ENCODE assay signal across 8 mouse cellular contexts in the genomic region with DNA sequence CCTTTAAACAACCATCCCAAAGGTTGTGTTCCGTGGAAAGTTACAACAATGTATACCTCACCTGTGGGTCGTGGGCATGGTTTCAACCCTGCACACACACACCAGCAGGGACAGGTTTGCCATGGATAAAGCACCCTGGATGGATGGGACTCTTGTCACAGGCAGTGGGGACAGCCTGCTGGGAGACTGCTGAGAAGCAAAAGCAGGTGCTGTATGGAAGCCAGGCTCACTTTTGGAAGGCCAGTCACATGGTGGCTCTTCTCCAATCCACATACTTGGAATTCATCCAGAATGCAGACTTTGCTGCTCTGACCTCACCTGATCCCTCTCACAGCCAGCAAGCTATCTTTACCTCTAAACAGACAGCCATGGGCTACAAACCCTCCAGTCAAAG.
DNase-seq lines count a peak whose midpoint lies in the region; ATAC-seq and TF ChIP-seq lines count a peak whose summit lies in the region.

No protein-coding gene starts in this region.

- ATAC-seq in heart, embryonic 12.5 days (ENCODE audit: insufficient number of reproducible peaks, low FRiP score): no peak
- ATAC-seq in embryonic facial prominence, embryonic 14.5 days (ENCODE audit: low read depth): peak; percentile 76
- ATAC-seq in hindbrain, postnatal 0 days: peak; percentile 71

- DNase-seq in heart, adult 18-20 months: peak; percentile 67 to 74
- DNase-seq in embryonic facial prominence, embryonic 14.5 days (ENCODE audit: low spot score): peak; percentile 50
- peak; percentile 43 for DNase-seq in hindbrain, postnatal 0 days (ENCODE audit: low spot score)
- DNase-seq in mesoderm, embryonic 11.5 days (ENCODE audit: low read depth, low spot score): peak; percentile 30
- no peak for DNase-seq in layer of hippocampus, adult 9-11 months
- no peak for DNase-seq in thymus, adult 2 months
- no peak for DNase-seq in gastrocnemius, postnatal 10 days

- 0 out of 2 replicates have a peak, but pooled peaks cover 3% of the 10 kb centered on the region for H3K27me3 ChIP-seq in heart, embryonic 12.5 days (replicated peaks)
- H3K27me3 ChIP-seq in embryonic facial prominence, embryonic 14.5 days (replicated peaks; ENCODE audit: control insufficient read depth, insufficient read depth, low read length): no peaks in the 10 kb centered on the region
- no peaks in the 10 kb centered on the region for H3K27me3 ChIP-seq in hindbrain, postnatal 0 days (ENCODE audit: insufficient read depth, low read length)
- no peaks in the 10 kb centered on the region for H3K27me3 ChIP-seq in thymus, adult 2 months (ENCODE audit: control insufficient read depth, insufficient read depth, low read length)

- no peak for TF ChIP-seq CTCF in hindbrain, postnatal 0 days (IDR thresholded peaks at IDR 0.05; ENCODE audit: low read depth)
- TF ChIP-seq CTCF in thymus, adult 2 months (IDR thresholded peaks at IDR 0.05; ENCODE audit: borderline replicate concordance, control insufficient read depth, extremely low read depth, insufficient read depth, low read length, poor library complexity): no peak

- H3K4me1 ChIP-seq in heart, embryonic 12.5 days (replicated peaks): peaks cover 9% of the 10 kb centered on the region
- H3K4me1 ChIP-seq in embryonic facial prominence, embryonic 14.5 days (ENCODE audit: control insufficient read depth, insufficient read depth, low read length): peaks cover 10% of the 10 kb centered on the region; the same call in 1 of the 2 replicates
- H3K4me1 ChIP-seq in hindbrain, postnatal 0 days (ENCODE audit: insufficient read depth, low read length): peaks cover 4% of the 10 kb centered on the region; the same call in 1 of the 2 replicates
- peaks cover 10% of the 10 kb centered on the region for H3K4me1 ChIP-seq in thymus, adult 2 months (replicated peaks; ENCODE audit: control insufficient read depth, insufficient read depth, low read length)

- no peak overlapping the region for H3K4me2 ChIP-seq in heart, embryonic 12.5 days
- H3K4me2 ChIP-seq in embryonic facial prominence, embryonic 14.5 days (ENCODE audit: low read depth, low read length): no peak overlapping the region
- no peak overlapping the region for H3K4me2 ChIP-seq in hindbrain, postnatal 0 days (ENCODE audit: low read depth, low read length)

- no peaks in the 10 kb centered on the region for H3K9me3 ChIP-seq in heart, embryonic 12.5 days (replicated peaks)
- no peaks in the 10 kb centered on the region for H3K9me3 ChIP-seq in embryonic facial prominence, embryonic 14.5 days (ENCODE audit: control insufficient read depth, low read length)
- no peaks in the 10 kb centered on the region for H3K9me3 ChIP-seq in hindbrain, postnatal 0 days (ENCODE audit: low read length)

- no peaks in the 10 kb centered on the region for H3K36me3 ChIP-seq in heart, embryonic 12.5 days
- no peaks in the 10 kb centered on the region for H3K36me3 ChIP-seq in embryonic facial prominence, embryonic 14.5 days (ENCODE audit: control insufficient read depth, insufficient read depth, low read length)
- H3K36me3 ChIP-seq in hindbrain, postnatal 0 days (ENCODE audit: insufficient read depth, low read length): no peaks in the 10 kb centered on the region
- H3K36me3 ChIP-seq in thymus, adult 2 months (ENCODE audit: control insufficient read depth, insufficient read depth, low read length): no peaks in the 10 kb centered on the region

- WGBS in heart, embryonic 12.5 days: 75% methylated on average over 2 of the region's 2 CpGs
- WGBS in embryonic facial prominence, embryonic 14.5 days: 69% methylated on average over 2 of the region's 2 CpGs
- 54% methylated on average over 2 of the region's 2 CpGs for WGBS in hindbrain, postnatal 0 days
- 89% methylated on average over 2 of the region's 2 CpGs for WGBS in thymus, adult 2 months

- TF ChIP-seq POLR2A in thymus, adult 2 months (IDR thresholded peaks at IDR 0.05; ENCODE audit: control insufficient read depth, extremely low read depth, insufficient read depth, low read length, poor library complexity): no peak

- no peak overlapping the region for H3K9ac ChIP-seq in heart, embryonic 12.5 days
- H3K9ac ChIP-seq in embryonic facial prominence, embryonic 14.5 days (ENCODE audit: low read depth, low read length): no peak overlapping the region
- H3K9ac ChIP-seq in hindbrain, postnatal 0 days (replicated peaks; ENCODE audit: low read length): no peak overlapping the region

- H3K27ac ChIP-seq in heart, embryonic 12.5 days (ENCODE audit: poor library complexity, severe bottlenecking): no peak overlapping the region
- no peak overlapping the region for H3K27ac ChIP-seq in embryonic facial prominence, embryonic 14.5 days (replicated peaks; ENCODE audit: low read depth, low read length)
- H3K27ac ChIP-seq in hindbrain, postnatal 0 days: no peak overlapping the region
- H3K27ac ChIP-seq in thymus, adult 2 months (ENCODE audit: control insufficient read depth, insufficient read depth, low read length): no peak overlapping the region

- no peak overlapping the region for H3K4me3 ChIP-seq in heart, embryonic 12.5 days
- no peak overlapping the region for H3K4me3 ChIP-seq in embryonic facial prominence, embryonic 14.5 days (ENCODE audit: low read depth, low read length)
- no peak overlapping the region for H3K4me3 ChIP-seq in hindbrain, postnatal 0 days (ENCODE audit: low read length)
- no peak overlapping the region for H3K4me3 ChIP-seq in thymus, adult 2 months (ENCODE audit: control insufficient read depth, insufficient read depth, low read length)

Comparison
In these comparisons a context has a peak if more than half of its experiments do, and no peak if none do; other contexts are left out.
1. DNase-seq: peak in heart, adult 18-20 months (2 of 2), embryonic facial prominence, embryonic 14.5 days (single experiment), hindbrain, postnatal 0 days (single experiment) and mesoderm, embryonic 11.5 days (single experiment); none in layer of hippocampus, adult 9-11 months (single experiment), thymus, adult 2 months (single experiment) and gastrocnemius, postnatal 10 days (single experiment).